In the genomic region with DNA sequence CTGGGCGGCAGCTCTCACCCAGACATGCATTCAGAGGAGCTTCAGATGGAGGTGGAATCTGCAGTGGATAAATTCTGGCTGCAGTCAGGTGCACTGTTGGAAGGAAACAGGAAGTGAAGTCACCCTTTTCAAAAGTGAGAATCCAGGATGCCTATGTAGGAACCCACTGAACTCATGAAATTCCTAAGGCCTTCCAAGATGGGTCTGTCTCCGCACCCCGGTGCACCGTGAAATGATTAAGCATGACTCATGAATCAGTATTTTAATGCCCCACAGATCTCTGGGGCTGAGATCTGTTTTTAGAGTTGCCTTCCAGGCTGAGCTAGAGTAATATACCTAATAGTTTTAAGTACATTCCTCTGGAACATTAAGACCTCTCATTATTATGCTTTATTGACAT, we compare ENCODE assay signal across 33 mouse cellular contexts. TPM values are rescaled to one million over a fixed set of nuclear protein-coding genes. Genes with fewer than 3 reads are reported as not detected.
"Had no signal": no experiment of that assay in that cellular context is flagged by ENCODE, and none has a peak within 500 bp of the region (broad histone marks: within the 10 kb centered on the region; RNA-seq: fewer than 3 reads in every experiment).

No protein-coding gene starts in this region.

- H3K4me2 ChIP-seq: heart, embryonic 12.5 days; hindbrain, embryonic 13.5 days; hindbrain, embryonic 15.5 days; kidney, embryonic 15.5 days; limb, embryonic 12.5 days; liver, embryonic 11.5 days; liver, embryonic 13.5 days; liver, embryonic 15.5 days had no signal

- H3K27me3 ChIP-seq: heart, embryonic 12.5 days; hindbrain, embryonic 13.5 days; hindbrain, embryonic 15.5 days; kidney, embryonic 15.5 days; liver, embryonic 13.5 days; liver, embryonic 15.5 days had no signal

- DNase-seq: gastrocnemius, adult 2 months; gastrocnemius, postnatal 10 days; gastrocnemius, postnatal 25 days; heart, adult 18-20 months; heart, postnatal 10 days; kidney, adult 11 months; kidney, adult 2 months; kidney, adult 9 months; kidney, postnatal 14 days; kidney, postnatal 36 days; layer of hippocampus, adult 9-11 months; layer of hippocampus, postnatal 36 days; liver; liver, embryonic 13.5 days; lung, adult 18-20 months had no signal

- H3K9me3 ChIP-seq: heart, embryonic 10.5 days; heart, embryonic 12.5 days; hindbrain, embryonic 13.5 days; hindbrain, embryonic 15.5 days; kidney, embryonic 15.5 days; limb, embryonic 10.5 days; limb, embryonic 12.5 days; liver, embryonic 13.5 days; liver, embryonic 15.5 days had no signal

- H3K4me1 ChIP-seq: heart, embryonic 12.5 days; hindbrain, embryonic 13.5 days; hindbrain, embryonic 15.5 days; kidney, embryonic 15.5 days; limb, embryonic 10.5 days; limb, embryonic 12.5 days; liver, embryonic 13.5 days; liver, embryonic 15.5 days had no signal

- H3K27ac ChIP-seq: gastrocnemius, adult 2 months; heart, embryonic 10.5 days; hindbrain, embryonic 13.5 days; hindbrain, embryonic 15.5 days; hindbrain, postnatal 0 days; kidney, embryonic 15.5 days; kidney, postnatal 0 days; left cerebral cortex, adult 2 months; limb, embryonic 10.5 days; limb, embryonic 12.5 days; liver, embryonic 13.5 days; liver, embryonic 15.5 days had no signal

- H3K4me3 ChIP-seq: gastrocnemius, adult 2 months; heart, embryonic 10.5 days; heart, embryonic 12.5 days; hindbrain, embryonic 13.5 days; hindbrain, embryonic 15.5 days; kidney, embryonic 15.5 days; left cerebral cortex, adult 2 months; limb, embryonic 10.5 days; limb, embryonic 12.5 days; liver, embryonic 13.5 days; liver, embryonic 15.5 days had no signal

- H3K36me3 ChIP-seq: heart, embryonic 10.5 days; heart, embryonic 12.5 days; hindbrain, embryonic 13.5 days; hindbrain, embryonic 15.5 days; kidney, embryonic 15.5 days; limb, embryonic 10.5 days; limb, embryonic 12.5 days; liver, embryonic 13.5 days; liver, embryonic 15.5 days had no signal

- ATAC-seq: hindbrain, postnatal 0 days had no signal

- H3K9ac ChIP-seq: heart, embryonic 12.5 days; hindbrain, embryonic 13.5 days; hindbrain, embryonic 15.5 days; kidney, embryonic 15.5 days; limb, embryonic 12.5 days; liver, embryonic 13.5 days; liver, embryonic 15.5 days had no signal

RNA-seq across cellular contexts. Expression of a gene that starts 0.5 kb away (rescaled TPM):
- polyA plus RNA-seq: heart, embryonic 10.5 days; heart, embryonic 12.5 days; heart, embryonic 14.5 days; heart, embryonic 16.5 days; hindbrain, embryonic 11.5 days; hindbrain, embryonic 13.5 days; hindbrain, embryonic 15.5 days; hindbrain, postnatal 0 days; intestine, embryonic 14.5 days; kidney, adult 2 months; kidney, embryonic 15.5 days; kidney, postnatal 0 days; large intestine, adult 2 months; limb, embryonic 10.5 days; limb, embryonic 12.5 days; limb, embryonic 14.5 days; liver, embryonic 11.5 days; liver, embryonic 13.5 days; liver, embryonic 15.5 days had no signal

RNA-seq across cellular contexts. Expression of a gene that starts 6.5 kb away (rescaled TPM):
- polyA plus RNA-seq: heart, embryonic 10.5 days; heart, embryonic 12.5 days; heart, embryonic 14.5 days; heart, embryonic 16.5 days; hindbrain, embryonic 11.5 days; hindbrain, embryonic 13.5 days; hindbrain, embryonic 15.5 days; hindbrain, postnatal 0 days; intestine, embryonic 14.5 days; kidney, adult 2 months; kidney, embryonic 15.5 days; kidney, postnatal 0 days; large intestine, adult 2 months; limb, embryonic 10.5 days; limb, embryonic 12.5 days; limb, embryonic 14.5 days; liver, embryonic 11.5 days; liver, embryonic 13.5 days; liver, embryonic 15.5 days had no signal

RNA-seq across cellular contexts. Expression of a gene that starts 9.2 kb away (rescaled TPM):
- polyA plus RNA-seq: heart, embryonic 10.5 days; heart, embryonic 12.5 days; heart, embryonic 14.5 days; heart, embryonic 16.5 days; hindbrain, embryonic 11.5 days; hindbrain, embryonic 13.5 days; hindbrain, embryonic 15.5 days; hindbrain, postnatal 0 days; intestine, embryonic 14.5 days; kidney, adult 2 months; kidney, embryonic 15.5 days; kidney, postnatal 0 days; large intestine, adult 2 months; limb, embryonic 10.5 days; limb, embryonic 12.5 days; limb, embryonic 14.5 days; liver, embryonic 11.5 days; liver, embryonic 13.5 days; liver, embryonic 15.5 days had no signal

RNA-seq across cellular contexts. Expression of a gene that starts 15.4 kb away (rescaled TPM):
- polyA plus RNA-seq: heart, embryonic 10.5 days; heart, embryonic 12.5 days; heart, embryonic 14.5 days; heart, embryonic 16.5 days; hindbrain, embryonic 11.5 days; hindbrain, embryonic 13.5 days; hindbrain, embryonic 15.5 days; hindbrain, postnatal 0 days; intestine, embryonic 14.5 days; kidney, adult 2 months; kidney, embryonic 15.5 days; kidney, postnatal 0 days; large intestine, adult 2 months; limb, embryonic 10.5 days; limb, embryonic 12.5 days; limb, embryonic 14.5 days; liver, embryonic 11.5 days; liver, embryonic 13.5 days; liver, embryonic 15.5 days had no signal

RNA-seq across cellular contexts. Expression of a gene that starts 24.4 kb away (rescaled TPM):
- polyA plus RNA-seq: heart, embryonic 10.5 days; heart, embryonic 12.5 days; heart, embryonic 14.5 days; heart, embryonic 16.5 days; hindbrain, embryonic 11.5 days; hindbrain, embryonic 13.5 days; hindbrain, embryonic 15.5 days; hindbrain, postnatal 0 days; intestine, embryonic 14.5 days; kidney, adult 2 months; kidney, embryonic 15.5 days; kidney, postnatal 0 days; large intestine, adult 2 months; limb, embryonic 10.5 days; limb, embryonic 12.5 days; limb, embryonic 14.5 days; liver, embryonic 11.5 days; liver, embryonic 13.5 days; liver, embryonic 15.5 days had no signal
